Mouse (Mus musculus): ENCODE measurements around the gene Prss50. TPM values are rescaled to one million over a fixed set of nuclear protein-coding genes. Genes with fewer than 3 reads are reported as not detected.
"Not testable (repeated sequence)": the region's sequence is repeated elsewhere in the genome, so short reads cannot be mapped to it uniquely, and the experiment has no call there.

Gene Prss50
- polyA plus RNA-seq (2017; shearing (Covaris generic)), result not detected

- ATAC-seq, result no peak
Measured at GRCm38 (mm10) chr9:110857781-110858472, at the start of gene Prss50. Gene Prss50, plus strand, starts transcription at chr9:110857967.

GRCm38 (mm10) chr9:110810051-110810450 is 47.7 kb upstream of the Prss50 start:
- no peak for ATAC-seq

GRCm38 (mm10) chr9:110813789-110814188 is 44.0 kb upstream of the Prss50 start, which contains the start of gene Prss44:
Gene Prss44, plus strand, starts transcription at chr9:110813994.
- no peak for ATAC-seq

GRCm38 (mm10) chr9:110820546-110820945 is 37.2 kb upstream of the Prss50 start:
- not testable (repeated sequence) for ATAC-seq

- ATAC-seq, result no peak
Measured at GRCm38 (mm10) chr9:110821436-110821835, 36.3 kb upstream of the Prss50 start.

GRCm38 (mm10) chr9:110825426-110825825 is 32.3 kb upstream of the Prss50 start:
- ATAC-seq, result no peak

GRCm38 (mm10) chr9:110825832-110826231 is 31.9 kb upstream of the Prss50 start:
- ATAC-seq, result no peak

- no peak for ATAC-seq
Measured at GRCm38 (mm10) chr9:110826390-110826789, 31.4 kb upstream of the Prss50 start, which contains the start of gene Prss43. Gene Prss43, plus strand, starts transcription at chr9:110826690.

- no peak for ATAC-seq
Measured at GRCm38 (mm10) chr9:110833021-110833420, 24.7 kb upstream of the Prss50 start.

GRCm38 (mm10) chr9:110834411-110834810 is 23.4 kb upstream of the Prss50 start, which contains the start of gene Prss45:
Gene Prss45, plus strand, starts transcription at chr9:110834588.
- no peak for ATAC-seq

GRCm38 (mm10) chr9:110834961-110835360 is 22.8 kb upstream of the Prss50 start:
- no peak for ATAC-seq

- ATAC-seq, result no peak
Measured at GRCm38 (mm10) chr9:110836112-110836511, 21.7 kb upstream of the Prss50 start.

- ATAC-seq, result no peak
Measured at GRCm38 (mm10) chr9:110840905-110841304, 16.9 kb upstream of the Prss50 start.

GRCm38 (mm10) chr9:110841438-110841837 is 16.3 kb upstream of the Prss50 start:
- no peak for ATAC-seq

GRCm38 (mm10) chr9:110844206-110844605 is 13.6 kb upstream of the Prss50 start, which contains the start of gene Prss46:
Gene Prss46, plus strand, starts transcription at chr9:110844506.
- ATAC-seq, result no peak

GRCm38 (mm10) chr9:110849162-110849561 is 8.6 kb upstream of the Prss50 start:
- ATAC-seq, result no peak

GRCm38 (mm10) chr9:110855903-110856302 is 1.9 kb upstream of the Prss50 start:
- ATAC-seq, result no peak

- ATAC-seq, result no peak
Measured at GRCm38 (mm10) chr9:110856920-110857319, 847 bp upstream of the Prss50 start.

- no peak for ATAC-seq
Measured at GRCm38 (mm10) chr9:110858523-110858922, 756 bp downstream of the Prss50 start.

GRCm38 (mm10) chr9:110858967-110859596 is 1.3 kb downstream of the Prss50 start:
- ATAC-seq, result no peak

- ATAC-seq, result no peak
Measured at GRCm38 (mm10) chr9:110871030-110871429, 13.3 kb downstream of the Prss50 start.

GRCm38 (mm10) chr9:110873681-110874659 is 16.2 kb downstream of the Prss50 start:
- no peak for ATAC-seq
